Mouse (Mus musculus) erythroblast, embryonic 14.5 days (primary cell): ENCODE measurements around the gene Lamc1.

Source experiments
- GATA1 ChIP-seq: IDR thresholded peaks from 2 replicates; pipeline ENCODE4 v1.6.1; 2012; ENCODE audit warnings: low read length, inconsistent platforms, mixed read lengths
- TAL1 ChIP-seq: IDR thresholded peaks from 3 replicates; pipeline ENCODE4 v1.6.1; 2012; ENCODE audit warnings: low read length, inconsistent platforms, mixed read lengths

DNA sequence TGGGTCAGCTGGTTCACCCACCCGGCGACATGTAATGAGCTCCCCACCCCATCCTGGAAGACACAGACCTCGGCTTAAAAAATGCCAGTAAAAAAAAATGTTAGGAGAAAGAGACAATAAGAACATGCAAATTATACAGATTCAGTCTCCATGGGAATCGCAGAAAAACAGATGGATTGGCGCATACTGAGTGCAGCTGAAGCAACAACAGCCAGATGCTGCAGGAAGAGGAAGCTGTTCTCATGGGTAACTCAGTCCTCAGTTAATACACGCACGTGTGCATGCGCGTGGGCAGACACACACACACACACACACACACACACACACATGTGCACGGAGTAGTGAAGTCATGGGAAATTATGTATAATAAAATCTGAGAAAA lies 23.7 kb downstream of the Lamc1 start:
- TF ChIP-seq GATA1 (no peak), TAL1 (no peak)
